Mouse (Mus musculus) stomach, postnatal 0 days (tissue): ENCODE data around the gene Cplane1. TPM values are rescaled to one million over a fixed set of nuclear protein-coding genes. Genes with fewer than 3 reads are reported as not detected.

ENCODE experiments used
- ATAC-seq: fragments of 200-750 bp; cut with Nextera tagmentation; 2 replicates; pipeline ENCODE4 v1.8.0; 2017; ENCODE audit not compliant: low FRiP score, low TSS enrichment
- DNase-seq: peaks from one replicate; pipeline ENCODE4 v3.0.0-alpha.2; 2016; ENCODE audit warnings: low spot score
- H3K27ac ChIP-seq: fragments of 300-500 bp; sonication (generic); replicated peaks from 2 replicates; pipeline ENCODE4 v1.5.1; 2014; ENCODE audit warnings: mild to moderate bottlenecking, control low read depth
- H3K27me3 ChIP-seq: fragments of 300-500 bp; sonication (generic); 2 replicates; pipeline ENCODE4 v1.6.1; 2014; ENCODE audit warnings: low read length; ENCODE audit not compliant: control insufficient read depth, insufficient read depth
- H3K36me3 ChIP-seq: fragments of 300-500 bp; sonication (generic); 2 replicates; pipeline ENCODE4 v1.6.1; 2014; ENCODE audit warnings: low read length, mixed read lengths; ENCODE audit not compliant: control insufficient read depth, insufficient read depth
- H3K4me1 ChIP-seq: fragments of 300-500 bp; sonication (generic); replicated peaks from 2 replicates; pipeline ENCODE4 v1.6.1; 2014; ENCODE audit warnings: antibody characterized with exemption; ENCODE audit not compliant: control insufficient read depth, insufficient read depth
- H3K4me2 ChIP-seq: fragments of 300-500 bp; sonication (generic); replicated peaks from 2 replicates; pipeline ENCODE4 v1.6.1; 2014; ENCODE audit warnings: low read depth, mild to moderate bottlenecking, control low read depth, moderate library complexity
- H3K4me3 ChIP-seq: fragments of 300-500 bp; sonication (generic); 2 replicates; pipeline ENCODE4 v1.5.1; 2014; ENCODE audit warnings: low read depth, low read length, control low read depth
- H3K9ac ChIP-seq: fragments of 300-500 bp; sonication (generic); 2 replicates; pipeline ENCODE4 v1.6.1; 2014; ENCODE audit warnings: mild to moderate bottlenecking, low read length, control low read depth, mixed read lengths
- H3K9me3 ChIP-seq: fragments of 300-500 bp; sonication (generic); 2 replicates; pipeline ENCODE4 v1.6.1; 2016; ENCODE audit warnings: low read length; ENCODE audit not compliant: control insufficient read depth
- CTCF ChIP-seq: IDR thresholded peaks from 2 replicates; pipeline ENCODE4 v1.5.1; 2016; ENCODE audit warnings: antibody characterized with exemption, low read depth, mild to moderate bottlenecking, moderate library complexity
- EP300 ChIP-seq: optimal IDR thresholded peaks from 2 replicates; pipeline ENCODE3; 2016; ENCODE audit warnings: antibody characterized with exemption
- WGBS: fragments of 180-500 bp; shearing (Covaris S2); extraction: QIAGEN DNeasy Blood & Tissue Kit; methylation state at CpG from one replicate; pipeline ENCODE4 v1.1.7; 2014; 5-methylcytosine and 5-hydroxymethylcytosine counted together
- polyA plus RNA-seq: library from polyadenylated mRNA; unstranded; fragments of >200 nt; fragmentation: Nextera tagmentation; extraction: Ambion mirVana; gene quantifications from 2 replicates; pipeline ENCODE4 v1.2.1, GENCODE M21; 2015

Cplane1 gene
- polyA plus RNA-seq, 1 experiment from 2014 or later = 1.9 TPM

DNA sequence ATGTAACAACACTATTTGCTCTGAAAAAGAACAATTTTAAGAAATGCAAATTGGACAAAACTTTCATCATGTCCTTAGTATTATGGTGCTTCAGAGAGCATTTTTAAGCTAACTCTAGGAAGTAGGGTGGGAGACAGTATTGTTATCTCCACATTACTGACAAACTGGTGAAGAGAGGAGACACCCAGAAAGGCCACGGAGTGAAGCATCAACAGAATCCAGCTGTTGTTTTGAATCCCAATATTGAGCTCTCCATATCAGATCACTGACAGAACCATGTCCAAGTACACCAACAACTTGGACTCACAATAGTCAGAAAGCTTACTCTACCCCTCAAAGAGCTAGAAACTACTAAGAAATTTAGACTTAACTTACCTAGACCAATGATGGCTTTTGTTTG, 136.6 kb downstream of the Cplane1 start:
- TF ChIP-seq CTCF = no peak
- no peak for TF ChIP-seq EP300
- peaks cover 22% of the 10 kb centered on the region for H3K36me3 ChIP-seq
- H3K4me2 ChIP-seq = no peak overlapping the region
- no peaks in the 10 kb centered on the region for H3K4me1 ChIP-seq
- no peaks in the 10 kb centered on the region for H3K27me3 ChIP-seq
- DNase-seq = no peak
- no peaks in the 10 kb centered on the region for H3K9me3 ChIP-seq
- H3K4me3 ChIP-seq = no peak overlapping the region
- ATAC-seq = no peak
- H3K9ac ChIP-seq = no peak overlapping the region
- WGBS = 79% methylated on average over 1 of the region's 1 CpGs
- no peak overlapping the region for H3K27ac ChIP-seq

DNA sequence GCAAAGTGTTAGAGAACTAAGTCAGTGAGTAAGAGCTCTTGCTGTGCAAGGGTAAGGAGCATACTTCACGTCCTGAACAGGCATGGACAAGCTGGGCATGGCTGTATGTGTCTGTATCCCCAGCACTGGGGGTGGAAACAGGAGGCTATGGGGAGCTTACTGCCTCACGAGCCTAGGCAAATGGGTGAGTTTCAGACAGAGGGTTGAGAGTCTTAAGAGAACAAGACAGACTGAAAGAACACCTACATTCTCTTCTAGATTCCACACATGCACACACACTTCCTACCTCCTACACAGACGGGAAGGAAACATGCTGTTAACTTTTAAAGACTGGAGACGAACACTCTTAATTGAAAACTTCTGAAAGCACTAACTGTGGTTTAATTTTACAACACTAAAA, 148.5 kb downstream of the Cplane1 start:
- WGBS = 90% methylated on average over 4 of the region's 4 CpGs
- no peaks in the 10 kb centered on the region for H3K27me3 ChIP-seq

GRCm38 (mm10) chr15:8319191-8319590, 150.3 kb downstream of the Cplane1 start:
- Histone ChIP-seq H3K27ac (no peak overlapping the region), H3K9ac (no peak overlapping the region), H3K27me3 (no peaks in the 10 kb centered on the region), H3K4me1 (no peaks in the 10 kb centered on the region), H3K4me2 (no peak overlapping the region), H3K4me3 (no peak overlapping the region), H3K36me3 (peaks cover 19% of the 10 kb centered on the region), H3K9me3 (no peaks in the 10 kb centered on the region)
- DNase-seq (no peak), ATAC-seq (no peak)
- no peak for TF ChIP-seq CTCF
- 90% methylated on average over 5 of the region's 5 CpGs for WGBS

More for the DNA sequence above, 148.5 kb downstream of the Cplane1 start:
- ATAC-seq (no peak), DNase-seq (no peak)
- Histone ChIP-seq H3K4me1 (no peaks in the 10 kb centered on the region), H3K4me3 (no peak overlapping the region), H3K36me3 (peaks cover 16% of the 10 kb centered on the region), H3K9me3 (no peaks in the 10 kb centered on the region), H3K27ac (no peak overlapping the region), H3K4me2 (no peak overlapping the region), H3K9ac (no peak overlapping the region)
- TF ChIP-seq EP300 (no peak), CTCF (no peak)

Other genes starting within 250 kb of the Cplane1 start
- 21.4 and 22.6 TPM in 2 replicates for gene Wdr70, start 69.9 kb upstream of the Cplane1 start, polyA plus RNA-seq
- 3.0 and 3.8 TPM in 2 replicates for gene Nup155, start 59.8 kb upstream of the Cplane1 start, polyA plus RNA-seq